Mouse (Mus musculus): Measurements from ENCODE around the gene Lrrn3.

Gene Lrrn3

DNA sequence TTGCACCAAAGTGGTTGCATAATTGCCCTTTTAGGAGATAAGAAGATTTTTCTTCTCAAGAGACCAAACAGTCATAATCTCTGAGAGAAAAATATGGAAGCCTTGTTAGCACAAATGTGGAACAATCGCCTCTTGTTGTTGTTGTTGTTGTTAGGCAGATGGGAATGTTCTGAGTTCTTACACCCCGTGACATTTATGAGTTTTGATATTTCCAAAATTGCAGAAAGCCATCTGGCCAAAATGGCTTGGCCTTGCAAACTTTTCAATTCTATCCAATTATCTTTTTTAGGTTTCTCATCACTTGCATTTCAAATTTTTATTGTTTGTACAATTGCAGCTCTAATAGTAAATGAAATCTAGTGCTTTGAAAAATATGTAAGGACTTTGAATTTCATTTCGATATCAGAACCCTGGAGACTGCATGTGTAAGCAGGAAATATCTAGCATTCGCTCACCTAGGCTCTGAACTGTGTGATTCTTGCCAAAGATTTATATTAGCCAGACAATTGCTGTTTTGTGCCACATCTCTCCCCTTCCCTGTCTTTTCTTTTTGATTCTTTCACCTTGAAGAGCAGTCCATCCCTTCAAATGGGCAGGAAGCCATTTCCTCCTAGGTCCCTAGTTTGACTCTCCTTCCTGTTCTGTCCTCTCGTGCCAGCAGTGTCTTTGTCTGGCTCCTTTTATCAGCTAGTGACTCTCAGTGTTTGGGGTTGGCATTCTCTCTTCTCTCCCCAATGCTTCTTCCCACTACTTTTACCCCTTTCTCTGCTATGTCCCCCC, 49.8 kb downstream of the Lrrn3 start:
- DNase-seq (ENCODE audit: low read depth, low spot score) = no peak

- DNase-seq (ENCODE audit: low read depth, low spot score) = no peak
Observed at GRCm38 (mm10) chr12:41428806-41429205, 57.4 kb downstream of the Lrrn3 start.

DNA sequence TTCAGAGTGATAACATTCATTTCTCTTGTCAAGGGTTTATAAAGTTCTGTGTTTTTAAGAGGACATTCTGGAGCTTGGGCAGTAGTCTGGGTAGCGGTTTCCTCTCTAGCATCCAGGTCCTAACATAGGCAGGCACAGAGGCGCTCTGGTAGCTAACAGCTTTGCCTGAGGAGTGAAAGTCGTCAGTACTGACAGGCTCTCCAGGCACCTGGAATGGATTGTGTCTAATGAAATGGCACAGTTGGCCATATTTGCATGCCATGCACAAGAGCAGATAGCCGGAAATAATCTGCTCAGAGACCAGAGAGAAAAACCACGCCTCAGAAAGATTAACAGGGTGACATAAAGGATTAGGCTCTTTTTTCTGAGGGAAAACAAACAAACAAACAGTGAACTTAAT, 58.8 kb downstream of the Lrrn3 start:
- DNase-seq (ENCODE audit: low read depth, low spot score) = peak; percentile 1

DNA sequence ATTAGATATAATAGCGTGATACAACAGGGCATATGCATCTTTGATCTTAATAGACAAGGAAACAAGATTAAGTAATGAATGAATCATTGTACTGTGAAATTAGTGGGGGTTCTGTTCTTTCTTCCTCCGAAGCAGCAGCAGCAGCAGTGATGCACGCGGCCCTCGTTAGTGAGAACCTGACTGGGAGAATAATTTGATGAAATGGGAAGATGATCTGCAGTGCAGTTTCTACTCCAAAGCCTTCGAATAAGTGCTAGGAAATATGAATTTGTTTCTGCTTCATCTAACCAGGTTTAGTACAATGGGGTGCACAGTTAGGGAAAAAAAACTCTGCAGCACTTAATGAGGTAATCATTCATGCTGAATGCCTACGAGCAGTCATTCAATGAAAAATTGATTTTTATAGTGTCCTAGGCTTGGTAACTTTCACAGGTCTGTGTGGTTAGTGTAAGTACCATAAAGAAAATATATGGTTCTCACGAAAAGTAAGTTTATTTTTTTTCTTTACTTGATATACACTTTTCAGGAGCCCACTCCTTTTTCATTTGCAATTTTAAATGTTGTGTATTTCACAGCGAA, 61.0 kb downstream of the Lrrn3 start:
- peak; percentile 2 for DNase-seq (ENCODE audit: low read depth, low spot score)

DNA sequence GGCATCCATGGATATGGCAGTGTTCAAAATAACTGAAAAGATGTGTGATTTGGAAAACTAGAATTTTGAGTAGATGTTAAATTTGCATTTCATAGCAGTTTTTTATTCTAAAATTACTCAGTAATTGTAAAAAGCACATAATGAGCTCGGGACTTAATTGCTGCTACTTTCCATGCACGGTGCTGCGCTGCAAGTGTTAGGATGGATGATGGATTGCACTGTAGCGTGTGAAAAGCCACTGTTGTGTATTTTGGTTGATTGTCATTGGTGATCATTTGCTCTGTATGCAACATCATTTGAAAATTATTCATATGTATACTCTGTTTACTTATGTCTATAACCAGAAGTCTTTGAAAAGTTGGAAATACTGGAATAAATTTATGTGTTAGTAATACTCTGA, 68.3 kb downstream of the Lrrn3 start:
- no peak for DNase-seq (ENCODE audit: low read depth, low spot score)

DNA sequence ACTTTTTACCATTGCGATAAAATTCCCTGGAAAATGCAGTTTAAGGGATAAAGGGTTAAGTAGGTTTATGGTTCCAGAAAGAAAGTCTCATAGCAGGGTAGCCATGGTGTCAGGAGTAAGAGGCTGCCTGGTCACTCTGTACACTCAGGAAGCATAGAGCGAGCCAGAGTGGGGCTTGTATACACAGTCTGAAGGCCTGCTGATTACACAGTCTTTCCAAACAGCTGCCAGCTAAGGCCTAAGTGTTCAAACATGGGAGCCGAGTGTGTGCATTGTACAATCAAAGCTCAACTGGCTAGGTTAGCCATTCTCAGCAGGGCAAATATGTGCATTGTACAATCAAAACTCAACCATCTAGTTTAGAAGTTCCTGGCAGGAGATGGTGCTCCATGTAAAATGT, 69.1 kb downstream of the Lrrn3 start:
- DNase-seq (ENCODE audit: low read depth, low spot score) = no peak

DNA sequence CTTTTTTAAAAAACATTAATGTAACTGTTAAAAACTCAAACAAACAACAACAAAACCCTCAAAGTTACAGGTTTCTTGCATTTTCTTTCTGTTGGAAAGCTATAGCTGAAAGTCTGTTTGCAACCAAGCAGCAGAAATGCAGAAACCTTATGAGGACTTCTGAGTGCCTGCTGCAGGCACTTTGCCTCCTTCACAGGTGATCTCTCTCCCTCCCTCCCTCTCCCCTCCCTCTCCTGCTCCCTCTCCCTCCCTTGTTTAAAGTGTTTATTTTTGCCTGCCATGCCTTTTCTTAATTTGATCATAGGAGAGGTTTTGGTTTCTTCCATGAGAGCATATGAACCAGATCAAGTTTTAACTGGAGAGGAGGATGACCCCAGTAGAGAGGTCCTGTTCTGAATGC, 69.6 kb downstream of the Lrrn3 start:
- DNase-seq (ENCODE audit: low read depth, low spot score) = no peak

DNA sequence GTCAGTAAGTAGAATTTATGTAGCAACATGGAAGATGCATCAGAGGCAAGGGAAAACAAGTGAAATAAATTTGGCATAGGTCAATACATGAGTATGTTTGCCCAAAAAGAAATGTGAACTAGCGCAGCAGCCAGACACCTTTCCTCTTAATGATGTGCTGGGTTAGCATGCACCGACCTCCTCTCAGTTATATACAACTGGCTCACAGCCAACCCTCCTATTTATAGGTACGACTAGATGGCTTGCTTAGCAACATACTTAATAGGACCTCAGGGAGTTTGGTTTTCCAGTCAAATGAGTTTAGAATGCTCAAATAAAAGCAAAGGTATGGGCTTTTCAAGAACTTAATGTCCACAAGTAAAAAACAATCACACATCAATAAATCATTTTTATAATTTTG, 76.8 kb downstream of the Lrrn3 start:
- DNase-seq (ENCODE audit: low read depth, low spot score) = no peak

- DNase-seq (ENCODE audit: low read depth, low spot score) = no peak
Observed at GRCm38 (mm10) chr12:41401923-41402322, 84.3 kb downstream of the Lrrn3 start.

Data from retina, postnatal 7 days (tissue).